Mouse (Mus musculus): ENCODE data around the gene Pih1d1.

GRCm38 (mm10) chr7:45191161-45191560, 37.1 kb downstream of the Pih1d1 start:
- TF ChIP-seq POLR2A (IDR thresholded peaks at IDR 0.05; ENCODE audit: borderline replicate concordance, extremely low read depth, low read depth, low read length) (no peak), CTCF (IDR thresholded peaks at IDR 0.05; ENCODE audit: insufficient read depth, low read length) (no peak)
